Mouse (Mus musculus) ES-E14 (cell line): ENCODE measurements at regions not wholly inside any gene's neighbourhood (a gene's known extent, or its start where the extent isn't known, plus 50 kb on each side); places are given as distances from the start of the nearest gene placed in this dataset.

Experiments used
- DNase-seq: peaks from one replicate; pipeline ENCODE4 v3.0.0-alpha.2; 2013; ENCODE audit warnings: low read depth, low spot score
- H3K27ac ChIP-seq: 2 replicates; pipeline ENCODE4 v1.5.1; 2012; ENCODE audit warnings: low read depth, mild to moderate bottlenecking, low read length, moderate library complexity, mixed read lengths; ENCODE audit not compliant: poor library complexity, insufficient read depth, severe bottlenecking
- H3K36me3 ChIP-seq: 2 replicates; pipeline ENCODE4 v1.6.1; 2012; ENCODE audit warnings: mild to moderate bottlenecking, low read length, moderate library complexity, mixed read lengths; ENCODE audit not compliant: control insufficient read depth, poor library complexity, insufficient read depth, severe bottlenecking
- H3K4me1 ChIP-seq, 2 experiments: fragments of 150-350 bp in 1 of 2; sonication (generic) in 1 of 2; 2 replicates each; pipeline ENCODE4 v1.6.1; 2012; ENCODE audit warnings: low read length in 2 of 2, mild to moderate bottlenecking in 1 of 2, mixed read lengths in 1 of 2; ENCODE audit not compliant: control insufficient read depth in 2 of 2, insufficient read depth in 2 of 2, poor library complexity in 1 of 2
- H3K4me3 ChIP-seq, 2 experiments: fragments of 150-350 bp in 1 of 2; sonication (generic) in 1 of 2; 2 replicates each; pipeline ENCODE4 v1.5.1; 2012; ENCODE audit warnings: low read length in 2 of 2, low read depth in 1 of 2, mild to moderate bottlenecking in 1 of 2, mixed read lengths in 1 of 2; ENCODE audit not compliant: insufficient read depth in 1 of 2, poor library complexity in 1 of 2, severe bottlenecking in 1 of 2
- H3K9ac ChIP-seq: 2 replicates; pipeline ENCODE4 v1.6.1; 2012; ENCODE audit warnings: low read depth, mild to moderate bottlenecking, low read length, mixed read lengths; ENCODE audit not compliant: poor library complexity, insufficient read depth, severe bottlenecking
- H3K9me3 ChIP-seq: fragments of 150-350 bp; sonication (generic); 2 replicates; pipeline ENCODE4 v1.6.1; 2012; ENCODE audit warnings: low read depth, mild to moderate bottlenecking, low read length; ENCODE audit not compliant: control insufficient read depth, insufficient read depth
- CHD2 ChIP-seq: IDR thresholded peaks from 2 replicates; pipeline ENCODE4 v1.6.1; 2014; ENCODE audit warnings: mild to moderate bottlenecking, low read depth, low read length, inconsistent platforms
- HCFC1 ChIP-seq: IDR thresholded peaks from 2 replicates; pipeline ENCODE4 v1.6.1; 2012; ENCODE audit warnings: low read length, inconsistent platforms, borderline replicate concordance; ENCODE audit not compliant: insufficient read depth
- MAFK ChIP-seq: IDR thresholded peaks from 2 replicates; pipeline ENCODE4 v1.6.1; 2014; ENCODE audit warnings: mild to moderate bottlenecking, low read depth, low read length, inconsistent platforms; ENCODE audit not compliant: insufficient read depth
- ZC3H11A ChIP-seq: IDR thresholded peaks from 2 replicates; pipeline ENCODE4 v1.6.1; 2012; ENCODE audit warnings: low read depth, mild to moderate bottlenecking, inconsistent platforms, low read length, borderline replicate concordance
- ZNF384 ChIP-seq: IDR thresholded peaks from 2 replicates; pipeline ENCODE4 v1.6.1; 2012; ENCODE audit warnings: low read depth, low read length, inconsistent platforms
- in situ Hi-C, 2 experiments: fragments of 600-800 bp; cut with MboI; formaldehyde crosslinking; loops; one replicate each; pipeline ENCODE4 v1.15.1; 2025; ENCODE audit warnings: low sequenced_read_pairs in 2 of 2, inconsistent platforms in 1 of 2; ENCODE audit not compliant: unreplicated experiment in 2 of 2

DNA sequence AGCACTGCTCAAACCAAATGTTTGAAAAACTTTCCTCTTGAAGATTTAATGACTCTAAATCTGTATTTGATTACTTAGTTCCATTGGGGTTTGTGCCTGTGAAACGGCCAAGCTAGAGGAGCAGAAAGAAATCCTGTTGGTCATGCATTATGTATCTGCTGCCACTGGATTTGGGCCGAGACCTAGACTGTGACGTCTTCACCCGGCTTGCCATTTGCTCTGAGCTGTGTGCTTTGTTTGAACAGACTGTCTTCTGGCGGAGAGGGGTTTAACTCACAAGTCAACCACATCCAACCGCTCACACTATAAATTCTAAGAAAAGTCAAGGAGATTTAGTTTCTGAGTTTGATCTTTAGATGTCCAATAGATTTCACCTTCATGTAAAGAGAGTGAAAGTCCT is 503.6 kb downstream of the Nuf2 start:
- no peak overlapping the region for H3K9ac ChIP-seq
- in situ Hi-C loops, result no loop called here

DNA sequence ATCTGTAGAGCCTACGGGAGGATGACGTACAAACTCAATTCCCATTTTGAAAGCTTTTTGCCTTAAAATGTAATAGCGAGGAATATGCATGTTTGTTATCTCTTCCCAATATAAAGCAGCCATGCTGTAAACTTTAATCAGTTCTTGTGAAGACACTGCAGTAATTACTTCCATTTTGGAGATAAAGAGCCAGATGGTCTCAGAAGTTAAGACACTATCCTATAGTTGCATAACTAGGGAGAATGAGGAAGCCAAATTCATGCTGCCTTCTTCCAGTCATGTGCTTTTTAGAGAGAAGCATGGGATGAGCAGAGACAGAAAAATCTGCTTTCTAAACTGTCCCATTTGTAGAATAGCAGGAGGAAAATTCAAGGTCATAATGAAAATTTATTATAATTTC is 504.0 kb downstream of the Nuf2 start:
- Histone ChIP-seq H3K36me3 (no peaks in the 10 kb centered on the region), H3K4me1 (no peaks in the 10 kb centered on the region), H3K9ac (no peak overlapping the region), H3K27ac (no peak overlapping the region), H3K9me3 (no peaks in the 10 kb centered on the region), H3K4me3 (no peak overlapping the region)
- DNase-seq, result no peak
- in situ Hi-C loops, result no loop called here
- TF ChIP-seq ZNF384 (no peak), ZC3H11A (no peak), CHD2 (no peak), MAFK (no peak), HCFC1 (no peak)

More for the DNA sequence above, 503.6 kb downstream of the Nuf2 start:
- Histone ChIP-seq H3K4me1 (no peaks in the 10 kb centered on the region), H3K4me3 (no peak overlapping the region), H3K9me3 (no peaks in the 10 kb centered on the region), H3K27ac (no peak overlapping the region), H3K36me3 (no peaks in the 10 kb centered on the region)
- TF ChIP-seq ZNF384 (no peak), HCFC1 (no peak), ZC3H11A (no peak), MAFK (no peak), CHD2 (no peak)
- DNase-seq, result no peak

DNA sequence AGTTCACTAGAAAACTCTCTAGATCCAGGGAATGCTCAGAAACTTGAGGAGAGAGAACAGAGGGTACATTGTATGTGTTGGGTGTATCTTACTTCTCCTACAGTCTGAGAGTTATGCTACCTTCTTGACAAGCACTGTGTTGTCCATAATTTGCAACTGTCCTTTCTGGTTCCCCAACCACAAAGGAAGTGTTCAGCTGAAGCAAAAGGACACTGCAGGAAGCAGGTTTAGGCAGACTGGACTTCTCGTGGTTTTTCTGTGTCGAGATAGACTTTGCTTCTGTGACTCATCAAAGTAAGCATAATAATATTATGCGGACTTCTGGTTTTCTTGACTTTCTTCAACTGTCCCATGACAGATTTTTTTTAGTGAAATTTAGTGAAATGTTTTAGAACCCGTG is 506.7 kb downstream of the Nuf2 start:
- TF ChIP-seq ZNF384 (no peak), CHD2 (no peak), MAFK (no peak), HCFC1 (no peak), ZC3H11A (no peak)
- no peaks in the 10 kb centered on the region for H3K36me3 ChIP-seq
- H3K9me3 ChIP-seq, result no peaks in the 10 kb centered on the region
- no peak for DNase-seq
- H3K4me3 ChIP-seq, result no peak overlapping the region
- H3K27ac ChIP-seq, result no peak overlapping the region
- H3K9ac ChIP-seq, result no peak overlapping the region
- in situ Hi-C loops, result no loop called here
- no peaks in the 10 kb centered on the region for H3K4me1 ChIP-seq

DNA sequence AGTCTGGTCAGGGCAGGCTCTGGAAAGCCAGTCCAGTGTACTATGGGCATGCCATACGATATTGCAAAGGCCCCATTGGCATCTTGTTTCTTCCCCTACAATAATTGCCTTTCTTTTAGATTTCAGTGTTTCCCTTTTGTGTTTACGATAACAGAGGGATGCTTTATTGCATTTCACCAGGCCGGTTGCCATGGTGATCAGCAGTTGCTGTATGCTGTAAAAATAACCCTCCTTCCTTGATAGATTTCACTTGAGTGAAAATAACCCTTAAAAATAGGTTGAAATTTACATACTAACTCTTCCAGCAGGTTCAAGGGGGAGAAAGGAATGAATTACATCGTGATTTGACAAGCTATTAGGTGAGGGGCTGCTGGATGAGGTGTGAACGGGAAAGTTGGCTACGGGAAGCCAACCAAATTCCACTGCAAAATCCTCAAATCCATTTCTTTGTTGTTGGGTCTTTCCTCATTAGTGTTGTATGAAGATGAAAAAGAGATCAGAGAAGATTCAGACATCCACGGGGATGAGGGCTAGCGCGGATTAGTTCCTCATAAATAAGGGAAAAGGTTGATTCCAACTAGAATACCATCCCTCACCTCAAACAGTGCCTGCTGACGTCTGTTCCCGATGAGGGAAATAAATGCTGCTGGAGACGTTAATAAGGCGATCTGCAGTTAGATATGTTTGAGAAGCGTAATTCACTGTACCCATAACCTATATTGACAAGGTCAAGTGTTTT is 539.6 kb downstream of the Nuf2 start:
- Histone ChIP-seq H3K36me3 (no peaks in the 10 kb centered on the region), H3K4me1 (no peaks in the 10 kb centered on the region), H3K4me3 (no peak overlapping the region), H3K27ac (no peak overlapping the region), H3K9me3 (no peaks in the 10 kb centered on the region), H3K9ac (no peak overlapping the region)
- TF ChIP-seq ZNF384 (no peak), CHD2 (no peak), MAFK (no peak), HCFC1 (no peak), ZC3H11A (no peak)
- DNase-seq, result no peak
- in situ Hi-C loops, result no loop called here
